Mouse (Mus musculus) embryo, embryonic 10.5 days (tissue): Measurements from ENCODE around the gene Pla2g2c.

Experiments used
- DNase-seq: peaks from one replicate; pipeline ENCODE4 v3.0.0-alpha.2; 2015; ENCODE audit warnings: low spot score

Gene Pla2g2c

DNA sequence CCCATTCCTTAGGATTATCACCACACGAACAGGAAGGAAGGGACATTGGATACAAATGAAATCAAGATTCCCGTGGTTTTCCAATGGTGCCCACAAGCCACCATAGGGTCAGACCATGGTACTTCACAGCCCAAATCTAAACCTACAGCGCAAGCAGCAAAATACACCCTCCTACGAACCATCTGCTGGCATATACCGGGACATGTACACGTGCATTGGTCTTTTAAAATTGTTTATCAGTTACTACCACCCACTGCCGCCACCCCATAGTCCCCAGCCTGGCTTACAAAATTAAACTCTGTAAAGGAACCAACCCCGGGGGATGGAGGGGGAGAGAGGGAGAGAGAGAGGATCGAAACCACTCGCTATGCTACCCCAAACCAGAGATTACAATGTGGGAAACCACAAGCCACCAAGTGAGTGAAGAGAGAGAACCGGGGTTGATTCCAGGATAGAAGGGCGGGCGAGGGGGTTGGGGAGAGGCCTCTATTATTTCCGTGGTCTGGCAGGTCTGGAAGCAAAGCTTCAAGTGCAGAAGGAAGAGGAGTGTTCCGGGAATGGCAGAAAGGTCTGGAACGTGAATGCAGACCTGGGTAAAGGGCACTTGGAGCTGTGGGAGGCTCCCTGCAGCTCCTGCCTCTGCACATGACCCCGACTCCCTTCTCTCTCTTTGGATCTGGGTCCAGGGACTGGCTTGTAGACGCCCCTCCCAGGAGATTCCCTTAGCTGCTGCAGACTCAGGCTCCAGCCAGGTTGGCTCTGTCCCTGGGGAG is at the start of gene Pla2g2c:
Gene Pla2g2c, plus strand, starts transcription at position 439 of the 773 bp plus-strand sequence.
- no peak for DNase-seq

GRCm38 (mm10) chr4:138676480-138676879 is 48.1 kb upstream of the Pla2g2c start:
- DNase-seq, result peak; percentile 75

DNA sequence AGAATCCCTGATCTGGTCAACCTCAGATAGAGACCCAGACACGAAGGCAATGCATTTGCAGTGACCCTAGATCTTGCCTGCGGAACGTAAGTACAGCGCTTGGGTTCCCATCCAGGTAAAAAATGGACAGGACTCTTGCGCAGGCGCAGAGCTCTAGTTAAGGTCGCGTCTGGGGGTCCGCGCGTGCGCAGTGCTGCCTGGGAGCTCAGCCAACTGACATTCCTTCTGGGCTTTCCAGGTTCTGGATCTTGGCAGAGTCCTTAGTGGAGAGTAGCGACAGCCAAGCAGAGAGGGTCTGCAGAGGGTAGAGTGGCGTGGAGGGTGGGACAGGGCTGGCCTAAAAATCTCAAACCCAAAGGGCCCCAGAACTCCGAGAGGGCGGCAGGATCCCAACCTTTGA is 47.0 kb upstream of the Pla2g2c start:
- peak; percentile 62 for DNase-seq

GRCm38 (mm10) chr4:138680124-138680523 is 44.5 kb upstream of the Pla2g2c start:
- DNase-seq, result no peak

DNA sequence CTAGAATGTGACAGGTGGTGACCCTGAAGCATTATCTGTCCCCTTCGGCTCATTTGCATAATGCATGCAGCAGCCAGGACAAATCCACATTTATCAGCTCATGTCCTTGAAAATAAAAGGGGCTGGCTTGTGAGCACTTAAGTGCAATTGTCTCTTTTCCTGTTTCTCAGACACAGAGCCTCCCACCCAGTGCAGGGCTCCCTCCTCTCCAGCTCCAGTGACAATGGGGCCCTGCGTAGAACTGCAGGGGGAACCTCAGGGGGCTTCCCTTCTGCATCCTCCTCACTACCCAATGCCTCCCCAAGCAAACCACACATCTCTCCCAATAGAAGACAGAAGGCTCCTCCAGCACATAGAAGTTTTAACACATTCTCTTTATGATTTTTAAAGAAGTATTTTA is 41.8 kb upstream of the Pla2g2c start:
- peak; percentile 51 for DNase-seq

DNA sequence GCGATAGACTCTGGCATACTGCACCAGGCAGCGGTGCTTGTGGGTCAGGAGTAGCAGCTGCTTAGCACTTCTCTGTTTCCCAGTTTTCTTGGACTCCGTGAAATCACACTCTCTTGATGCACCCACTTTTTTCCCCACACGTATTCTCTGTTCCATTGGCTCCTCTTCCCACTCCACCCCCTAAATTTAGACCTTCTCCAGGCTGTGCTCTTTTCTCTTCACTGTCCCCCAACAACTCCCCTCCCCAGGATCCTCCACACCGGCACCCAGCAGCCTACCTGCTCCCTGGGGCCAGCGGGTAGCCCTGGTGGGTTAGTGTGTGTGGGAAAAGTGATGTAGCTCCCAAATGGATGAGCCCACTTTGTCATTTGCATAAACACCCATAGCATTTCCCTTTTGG is 38.8 kb upstream of the Pla2g2c start:
- no peak for DNase-seq

GRCm38 (mm10) chr4:138689094-138689512 is 35.5 kb upstream of the Pla2g2c start:
- DNase-seq, result peak; percentile 15

DNA sequence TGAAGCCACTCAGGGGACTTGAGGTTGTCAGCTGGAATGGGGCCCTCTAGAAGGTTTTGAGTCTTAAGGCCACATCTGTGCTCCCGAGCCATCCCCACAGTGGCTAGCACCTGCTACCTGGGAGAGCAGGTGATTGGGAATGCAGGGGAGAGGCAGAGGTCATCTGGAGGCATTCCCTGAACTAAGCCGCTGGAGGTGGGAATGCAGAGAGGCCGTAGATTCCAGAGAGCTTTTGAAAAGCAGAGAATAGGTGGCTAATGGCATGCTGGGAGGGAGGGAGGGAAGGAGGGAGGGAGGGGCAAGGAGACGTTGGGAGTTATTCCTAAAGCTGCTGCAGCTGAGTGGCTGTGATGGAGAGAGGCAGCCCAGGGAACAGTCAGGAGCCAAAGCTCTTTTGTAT is 34.0 kb upstream of the Pla2g2c start:
- DNase-seq, result no peak

- DNase-seq, result peak; percentile 21
These were observed 33.0 kb upstream of the Pla2g2c start for GRCm38 (mm10) chr4:138691443-138692181.

DNA sequence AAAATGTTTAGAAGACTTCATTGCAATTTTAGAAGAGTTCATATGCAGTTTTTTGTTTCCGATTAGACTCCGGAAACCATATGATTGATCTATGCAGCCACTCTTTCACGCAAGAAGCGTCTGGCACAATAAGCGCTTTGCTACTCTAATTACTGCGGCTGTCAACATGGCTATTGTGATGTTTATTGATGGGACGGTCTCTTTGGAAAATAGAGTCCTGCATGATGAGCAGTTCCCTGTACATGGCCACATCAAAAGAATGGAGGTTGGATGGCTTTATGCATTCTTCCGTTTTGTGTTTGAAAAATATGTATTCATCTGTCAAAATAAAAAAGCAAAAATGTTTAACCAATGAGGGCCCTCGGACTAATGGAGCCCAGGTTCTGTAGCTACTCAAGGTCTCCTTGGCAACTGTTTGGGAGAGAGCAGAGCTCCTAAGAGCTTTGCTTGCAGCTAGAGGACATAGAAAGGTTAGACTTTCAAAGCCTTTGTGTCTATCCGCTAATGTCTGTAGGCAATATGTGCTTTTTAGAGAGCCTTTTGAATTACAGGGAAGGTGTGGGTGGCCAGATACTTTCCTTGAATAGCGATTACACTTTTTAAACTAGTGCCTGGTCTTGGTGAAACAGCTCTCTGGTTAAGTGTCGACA is 31.4 kb upstream of the Pla2g2c start:
- peak; percentile 68 for DNase-seq

DNA sequence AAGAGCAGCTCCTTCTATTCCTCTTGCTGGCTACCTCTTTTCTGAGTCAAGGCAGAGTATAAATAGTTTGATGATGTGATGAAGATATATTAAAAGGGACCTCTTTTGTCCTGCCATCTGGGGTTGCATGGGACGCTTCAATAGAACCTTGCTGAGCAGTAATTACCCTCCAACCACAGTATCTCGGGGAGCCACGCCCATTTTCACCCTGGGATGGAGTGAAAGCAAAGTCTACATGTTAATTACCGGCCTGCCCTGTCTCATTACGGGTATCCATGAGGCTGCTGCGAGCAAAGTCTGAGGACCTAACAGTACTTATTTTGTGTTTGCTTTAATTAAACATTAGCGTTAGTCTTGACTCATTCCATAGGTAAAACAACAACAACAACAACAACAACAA is 27.9 kb upstream of the Pla2g2c start:
- DNase-seq, result peak; percentile 48

GRCm38 (mm10) chr4:138697166-138697860 is 27.3 kb upstream of the Pla2g2c start:
- no peak for DNase-seq

DNA sequence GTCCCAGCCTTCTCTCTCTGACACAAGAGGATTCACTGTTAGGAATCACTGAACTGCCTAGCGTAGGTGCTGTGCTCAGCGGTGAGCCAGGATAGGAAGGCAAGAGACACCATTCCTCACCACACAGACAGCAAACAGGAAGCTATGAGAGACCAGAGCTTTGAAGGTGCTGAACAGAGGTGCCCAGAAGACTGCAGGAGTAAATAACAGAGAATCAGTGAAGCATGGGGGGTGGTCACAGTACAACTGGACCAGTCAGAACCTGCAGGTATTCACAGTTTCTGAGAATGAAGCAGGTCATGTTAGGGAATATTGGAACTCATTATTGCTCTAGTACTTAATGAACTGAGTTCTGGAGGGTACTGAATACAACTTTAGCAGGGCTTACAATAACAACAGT is 26.3 kb upstream of the Pla2g2c start:
- no peak for DNase-seq

- DNase-seq, result peak; percentile 85
These were observed 24.2 kb upstream of the Pla2g2c start for GRCm38 (mm10) chr4:138700184-138700982.

- DNase-seq, result no peak
These were observed 23.5 kb upstream of the Pla2g2c start for GRCm38 (mm10) chr4:138701111-138701510.

DNA sequence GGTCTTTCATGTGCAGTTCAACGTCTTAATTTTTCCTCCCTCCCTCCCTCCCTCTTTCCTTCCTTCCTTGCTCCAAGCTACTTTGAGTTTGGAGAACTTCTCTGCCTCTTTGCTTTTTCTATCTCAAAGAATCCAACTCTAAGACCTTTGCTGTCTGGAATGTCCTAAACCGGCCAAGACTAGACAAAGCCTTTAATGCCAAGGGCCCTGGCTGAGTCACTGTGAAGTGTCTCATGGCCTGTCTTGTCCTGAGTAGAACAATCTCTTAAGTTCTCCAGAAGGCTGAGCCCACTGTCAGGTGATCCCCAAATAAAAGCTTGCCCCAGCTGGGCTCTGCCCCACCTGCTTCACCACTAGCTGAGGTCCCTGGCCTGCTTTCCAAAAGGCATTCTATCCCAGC is 22.6 kb upstream of the Pla2g2c start:
- DNase-seq, result no peak

DNA sequence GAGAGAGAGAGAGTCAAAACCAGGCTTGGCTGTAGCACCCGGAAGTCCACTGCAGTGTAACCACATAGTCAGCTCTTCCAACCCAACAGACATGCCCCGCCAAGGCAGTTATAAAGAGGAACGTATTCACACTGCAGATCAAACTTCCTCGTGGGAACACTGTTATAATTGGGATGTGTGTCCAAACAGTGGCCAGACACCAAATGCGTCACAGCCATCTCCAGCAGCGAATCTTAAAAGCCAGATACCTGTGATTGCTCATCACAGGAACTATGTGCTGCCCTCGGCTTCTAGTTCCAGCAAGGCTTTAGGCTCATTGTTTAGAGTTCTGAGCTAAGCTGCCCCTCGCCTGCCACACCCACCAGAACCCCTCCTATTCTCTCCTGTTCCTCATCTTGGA is 22.1 kb upstream of the Pla2g2c start:
- DNase-seq, result no peak

- no peak for DNase-seq
These were observed 21.0 kb upstream of the Pla2g2c start for GRCm38 (mm10) chr4:138703591-138703990.

GRCm38 (mm10) chr4:138704169-138704568 is 20.4 kb upstream of the Pla2g2c start:
- no peak for DNase-seq

DNA sequence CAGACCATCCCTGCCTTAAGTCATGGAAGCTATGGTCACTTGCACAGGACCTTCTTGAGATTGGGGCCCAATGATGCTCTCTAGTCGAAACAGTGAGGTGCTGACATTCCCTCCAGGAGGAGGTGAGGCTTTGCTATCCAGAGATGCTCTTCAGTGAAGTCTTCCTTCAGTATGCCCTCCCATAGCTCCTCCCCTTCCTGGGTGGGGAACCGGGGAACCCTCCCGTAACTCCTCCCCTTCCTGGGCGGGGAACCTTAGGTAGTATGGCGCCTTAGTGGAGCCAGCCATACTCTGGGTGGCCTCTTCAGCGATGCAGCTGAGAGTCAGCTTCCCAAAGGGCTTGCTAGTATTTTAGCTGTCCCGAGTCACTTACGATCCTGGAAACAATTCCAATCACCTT is 18.0 kb upstream of the Pla2g2c start:
- no peak for DNase-seq

DNA sequence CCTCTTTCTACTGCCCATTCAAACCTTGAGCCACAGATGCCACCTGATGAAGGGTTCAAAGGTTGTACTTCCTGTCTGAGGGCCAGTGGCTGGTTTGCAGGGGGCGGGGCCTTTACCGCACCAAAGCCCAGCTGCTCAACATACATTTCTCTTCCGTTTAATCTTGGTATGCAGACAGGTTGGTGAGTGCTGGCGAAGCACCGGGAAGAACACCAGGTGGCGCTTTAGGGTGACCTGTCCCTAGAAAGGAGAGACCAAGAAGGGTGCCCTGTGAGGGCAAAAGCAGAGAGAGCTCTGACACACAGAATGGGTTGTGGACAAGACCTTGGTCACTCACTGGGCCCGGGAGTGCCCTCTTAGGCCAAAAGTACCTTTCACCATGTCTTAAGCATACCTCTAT is 16.0 kb upstream of the Pla2g2c start:
- DNase-seq, result peak; percentile 76
